Mouse (Mus musculus) G1E (cell line): Measurements from ENCODE around the gene 2010003K11Rik. TPM values are rescaled to one million over a fixed set of nuclear protein-coding genes. Genes with fewer than 3 reads are reported as not detected.
A peak's percentile ranks its signal among the peaks of the same experiment; 100 is the strongest.

Experiments
- ATAC-seq: 2 replicates; pipeline ENCODE4 v1.8.0; 2016; ENCODE audit warnings: mild to moderate bottlenecking; ENCODE audit not compliant: insufficient number of reproducible peaks, poor library complexity, low FRiP score, severe bottlenecking; ENCODE audit errors: extremely low read depth
- DNase-seq: peaks from one replicate; pipeline ENCODE4 v3.0.0; 2012; ENCODE audit warnings: low spot score
- H3K27me3 ChIP-seq: 2 replicates; pipeline ENCODE4 v1.6.1; 2012; ENCODE audit warnings: mild to moderate bottlenecking, low read length, inconsistent platforms; ENCODE audit not compliant: insufficient read depth
- H3K36me3 ChIP-seq: replicated peaks from 2 replicates; pipeline ENCODE3; 2012; ENCODE audit warnings: mild to moderate bottlenecking, inconsistent platforms
- H3K4me1 ChIP-seq: 2 replicates; pipeline ENCODE4 v1.6.1; 2012; ENCODE audit warnings: low read depth, low read length, inconsistent platforms, mixed read lengths; ENCODE audit not compliant: insufficient read depth
- H3K4me3 ChIP-seq: 2 replicates; pipeline ENCODE4 v1.5.1; 2012; ENCODE audit warnings: low read depth, mild to moderate bottlenecking, inconsistent platforms, low read length, moderate library complexity, mixed read lengths
- H3K9me3 ChIP-seq: replicated peaks from 2 replicates; pipeline ENCODE4 v1.6.1; 2012; ENCODE audit warnings: inconsistent platforms
- CTCF ChIP-seq: IDR thresholded peaks from 2 replicates; pipeline ENCODE4 v1.5.1; 2012; ENCODE audit warnings: low read depth, low read length, inconsistent platforms, mixed read lengths
- GATA1 ChIP-seq: IDR thresholded peaks from 2 replicates; pipeline ENCODE4 v1.6.1; 2012; ENCODE audit warnings: borderline replicate concordance, low read length, inconsistent platforms, mixed read lengths
- GATA2 ChIP-seq: IDR thresholded peaks from 2 replicates; pipeline ENCODE4 v1.6.1; 2012; ENCODE audit warnings: low read depth, low read length, inconsistent platforms, borderline replicate concordance
- POLR2AphosphoS5 ChIP-seq: IDR thresholded peaks from 2 replicates; pipeline ENCODE4 v1.6.1; 2012; ENCODE audit warnings: low read depth, low read length, inconsistent platforms; ENCODE audit not compliant: insufficient replicate concordance
- TAL1 ChIP-seq: conservative IDR thresholded peaks from 2 replicates; pipeline ENCODE4 v1.6.1; 2012; ENCODE audit warnings: low read depth, low read length, inconsistent platforms, mixed read lengths
- polyA plus RNA-seq: library from polyadenylated mRNA; stranded (reverse); fragments of >175 nt; gene quantifications from 2 replicates; pipeline ENCODE4 v1.2.3, GENCODE M21; 2012
- total RNA-seq, 2 experiments: library from RNA; stranded (forward) in 1 of 2; stranded (reverse) in 1 of 2; fragments of 200-1000 nt in 1 of 2; fragments of >200 nt in 1 of 2; fragmentation: Nextera tagmentation in 1 of 2; gene quantifications; 2 replicates each; pipeline ENCODE4 v1.2.3; 2014 to 2017

The 2010003K11Rik gene
- total and polyA plus RNA-seq, 3 experiments = 0.11 TPM; not detected in 2

DNA sequence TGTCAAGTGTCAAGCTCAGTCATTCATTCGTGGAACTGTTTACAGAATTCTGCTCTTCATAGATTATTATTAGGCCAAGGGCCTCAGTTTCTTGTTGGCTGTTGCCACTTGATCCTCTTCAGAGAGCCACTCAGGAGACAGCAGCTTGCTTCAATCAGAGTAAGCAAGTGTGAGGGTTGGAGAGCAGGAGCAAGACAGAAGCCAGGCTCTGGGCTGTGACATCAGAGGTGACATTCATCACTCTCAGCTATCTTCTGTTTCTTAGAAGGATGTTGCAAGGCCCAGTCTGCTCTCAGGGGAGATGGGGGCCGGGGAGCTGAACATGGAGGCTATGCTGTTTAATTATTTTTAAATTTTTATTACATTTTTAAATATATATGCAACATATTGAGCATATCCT, 4.3 kb upstream of the 2010003K11Rik start:
- ATAC-seq = no peak

DNA sequence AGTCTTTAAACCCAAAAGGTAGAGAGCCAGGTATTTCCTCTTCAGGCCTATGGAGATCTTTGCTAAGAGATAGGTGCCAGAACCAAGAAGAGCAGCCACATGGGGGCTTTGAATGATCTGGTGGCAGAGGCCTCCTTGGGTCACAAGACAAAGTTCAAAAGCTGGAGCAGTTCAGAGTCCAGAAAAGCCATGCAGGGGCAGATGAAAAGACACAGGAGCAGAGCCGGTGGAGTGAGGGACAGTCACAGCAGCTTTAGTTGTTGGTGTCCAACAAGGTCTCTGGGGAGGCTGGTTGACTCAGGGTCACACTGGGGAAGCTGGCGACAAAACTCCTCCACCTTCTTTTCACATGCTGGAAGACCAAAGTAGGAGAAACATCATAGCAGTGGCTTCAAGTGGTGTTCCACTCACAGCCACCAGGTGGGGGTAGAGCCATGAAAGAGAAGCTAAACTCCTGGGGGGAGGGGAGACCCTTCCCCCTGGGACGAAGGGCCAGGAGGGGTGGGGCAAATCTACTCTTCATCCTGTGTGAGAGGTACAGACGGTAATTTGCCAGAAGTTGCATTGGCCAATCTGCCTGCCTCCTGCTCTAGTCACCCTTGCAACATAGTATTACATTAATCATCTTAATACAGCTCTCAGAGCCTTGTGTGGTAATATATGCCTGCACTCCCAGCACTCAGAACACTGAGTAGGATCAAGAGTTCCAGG, 965 bp downstream of the 2010003K11Rik start:
- DNase-seq (peak; percentile 57), ATAC-seq (no peak)
- no peak for TF ChIP-seq GATA2
- peak; percentile 79 for TF ChIP-seq CTCF
- H3K4me3 ChIP-seq = no peak overlapping the region
- no peaks in the 10 kb centered on the region for H3K36me3 ChIP-seq
- peaks cover 22% of the 10 kb centered on the region; the same call in 1 of the 2 replicates for H3K27me3 ChIP-seq
- H3K4me1 ChIP-seq = peaks cover 6% of the 10 kb centered on the region; the same call in 1 of the 2 replicates
- H3K9me3 ChIP-seq = no peaks in the 10 kb centered on the region

More for the DNA sequence above, 4.3 kb upstream of the 2010003K11Rik start:
- no peak for DNase-seq
- no peaks in the 10 kb centered on the region for H3K9me3 ChIP-seq
- H3K4me1 ChIP-seq = peaks cover 37% of the 10 kb centered on the region
- no peaks in the 10 kb centered on the region for H3K36me3 ChIP-seq
- H3K27me3 ChIP-seq = peaks cover 15% of the 10 kb centered on the region; the same call in 1 of the 2 replicates
- TF ChIP-seq POLR2AphosphoS5 = no peak
- TF ChIP-seq GATA1 = no peak
- TF ChIP-seq GATA2 = no peak
- TF ChIP-seq TAL1 = no peak
- TF ChIP-seq CTCF = no peak
- H3K4me3 ChIP-seq = no peak overlapping the region

DNA sequence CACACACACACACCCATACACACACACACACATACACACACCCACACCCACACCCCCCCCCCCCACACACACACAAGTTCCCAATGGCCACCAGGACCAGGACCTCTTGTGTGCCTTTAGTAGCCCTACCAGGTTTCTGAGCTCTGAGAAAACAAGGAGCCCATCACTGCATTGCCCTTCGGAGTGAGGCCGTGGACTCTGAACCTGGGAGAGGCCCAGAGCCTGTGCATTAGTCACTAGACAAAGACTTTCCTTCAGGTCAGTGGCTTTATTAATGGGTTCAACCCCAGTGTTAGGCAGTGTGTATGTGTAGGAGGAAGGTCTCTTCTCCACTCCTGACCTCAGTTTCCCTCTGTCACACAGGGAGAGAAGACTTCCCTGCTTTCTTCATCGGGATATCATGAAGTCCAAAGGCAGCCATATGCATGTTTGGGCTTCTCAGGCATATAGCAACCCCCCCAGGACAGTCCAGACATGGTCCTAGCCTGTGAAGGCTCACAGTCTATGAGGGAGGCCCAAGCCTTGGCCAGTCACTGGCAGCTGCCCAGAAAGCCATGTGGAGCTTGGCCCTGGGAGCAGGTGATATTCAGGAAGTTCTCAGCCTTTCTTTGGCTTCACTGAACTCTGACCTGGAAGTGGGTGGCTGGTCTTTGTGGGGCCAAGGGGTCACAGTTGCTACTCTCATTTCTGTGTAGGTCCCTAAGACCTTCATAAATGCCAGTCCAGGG, 1.7 kb downstream of the 2010003K11Rik start:
- H3K4me3 ChIP-seq = no peak overlapping the region
- no peaks in the 10 kb centered on the region for H3K9me3 ChIP-seq
- peaks cover 6% of the 10 kb centered on the region; the same call in 1 of the 2 replicates for H3K4me1 ChIP-seq
- peaks cover 22% of the 10 kb centered on the region; the same call in 1 of the 2 replicates for H3K27me3 ChIP-seq
- DNase-seq (no peak), ATAC-seq (no peak)
- no peak for TF ChIP-seq GATA1
- no peak for TF ChIP-seq CTCF
- TF ChIP-seq POLR2AphosphoS5 = no peak
- no peak for TF ChIP-seq GATA2
- no peak for TF ChIP-seq TAL1
- no peaks in the 10 kb centered on the region for H3K36me3 ChIP-seq

DNA sequence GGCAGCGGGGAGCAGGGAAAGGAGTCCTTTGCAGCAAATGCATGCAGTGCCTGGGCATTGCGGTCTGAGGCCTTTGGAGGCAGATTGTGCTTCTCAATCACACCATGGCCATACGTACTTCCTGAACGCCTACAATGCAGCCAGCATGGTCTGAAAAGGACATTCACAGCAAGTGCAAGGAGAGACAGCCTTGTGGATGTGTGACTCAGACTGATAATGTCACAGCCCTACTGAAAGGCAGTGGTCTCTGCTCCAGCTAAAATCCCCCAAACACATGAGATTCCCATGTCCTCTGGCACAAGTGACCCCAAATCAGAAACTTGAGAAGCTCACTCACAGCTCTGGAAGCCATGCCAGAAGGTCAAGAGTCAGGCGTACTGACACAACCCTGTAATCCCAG, 2.6 kb downstream of the 2010003K11Rik start:
- DNase-seq (no peak), ATAC-seq (no peak)
- no peak for TF ChIP-seq TAL1
- TF ChIP-seq CTCF = no peak
- no peak for TF ChIP-seq GATA1
- TF ChIP-seq GATA2 = no peak
- TF ChIP-seq POLR2AphosphoS5 = no peak
- H3K36me3 ChIP-seq = no peaks in the 10 kb centered on the region
- no peak overlapping the region for H3K4me3 ChIP-seq
- peaks cover 28% of the 10 kb centered on the region for H3K27me3 ChIP-seq
- H3K9me3 ChIP-seq = no peaks in the 10 kb centered on the region
- peaks cover 6% of the 10 kb centered on the region; the same call in 1 of the 2 replicates for H3K4me1 ChIP-seq

DNA sequence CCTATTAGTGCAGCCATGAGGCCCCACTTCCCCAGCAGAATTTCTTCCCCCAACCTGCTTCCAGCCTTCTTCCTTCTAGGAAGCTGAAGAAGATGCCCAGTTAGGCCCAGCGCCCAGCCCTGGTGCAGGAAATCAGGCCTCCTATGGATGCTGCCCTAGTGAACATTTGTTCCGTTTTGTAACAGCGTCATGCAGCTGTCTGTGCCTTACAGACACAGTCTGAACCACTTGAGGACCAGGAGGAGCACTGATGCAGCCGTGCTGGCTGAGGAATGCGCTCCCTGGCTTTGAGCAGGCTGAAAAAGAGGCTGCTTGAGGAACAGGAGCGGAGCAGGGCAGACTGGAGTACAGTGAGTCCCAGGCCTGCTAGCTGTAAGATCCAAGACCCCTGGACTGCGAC, 3.7 kb downstream of the 2010003K11Rik start:
- TF ChIP-seq TAL1 = no peak
- no peak for TF ChIP-seq POLR2AphosphoS5
- no peak for TF ChIP-seq GATA1
- no peak for TF ChIP-seq GATA2
- no peak for TF ChIP-seq CTCF
- Histone ChIP-seq H3K4me1 (peaks cover 6% of the 10 kb centered on the region; the same call in 1 of the 2 replicates), H3K36me3 (no peaks in the 10 kb centered on the region), H3K9me3 (no peaks in the 10 kb centered on the region), H3K27me3 (peaks cover 30% of the 10 kb centered on the region), H3K4me3 (no peak overlapping the region)
- ATAC-seq = no peak
- no peak for DNase-seq

DNA sequence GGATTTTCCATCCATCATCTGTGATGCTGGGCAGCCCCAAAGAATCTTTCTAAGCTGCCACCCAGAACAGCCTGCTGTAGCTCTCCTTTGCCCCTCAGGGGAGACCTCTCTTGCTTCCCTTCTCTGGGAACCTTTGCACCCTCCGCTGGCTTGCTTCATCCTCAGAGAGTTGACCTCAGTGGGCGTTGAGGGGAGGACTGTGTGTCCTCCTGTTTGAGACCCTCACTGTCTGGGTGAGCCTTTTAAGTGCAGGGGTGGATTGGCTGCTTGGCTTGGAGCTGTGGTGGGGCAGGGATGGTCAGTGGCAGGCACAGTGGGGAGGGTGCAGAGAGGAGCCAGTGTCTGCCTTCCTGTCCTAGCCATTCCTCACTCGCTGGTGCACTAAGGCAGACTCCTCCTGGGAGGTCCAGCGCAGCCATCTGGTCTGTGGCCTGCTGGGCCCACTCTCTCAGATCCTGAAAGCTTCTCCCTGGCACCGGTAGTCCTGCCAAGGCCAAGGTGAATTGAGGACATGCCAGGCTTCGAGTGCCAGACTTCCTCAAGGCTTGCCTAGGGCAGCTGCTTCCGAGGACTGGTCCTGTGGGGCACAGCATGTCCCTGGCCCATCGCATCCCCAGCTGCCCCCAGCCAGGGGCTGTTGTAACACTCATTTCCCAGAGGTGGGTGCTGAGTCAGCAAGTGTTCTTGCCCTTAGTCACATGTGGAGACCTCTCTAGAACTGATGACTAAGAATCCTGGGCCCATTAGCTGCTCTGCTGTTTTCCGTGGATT, 5.7 kb downstream of the 2010003K11Rik start:
- DNase-seq = no peak
- no peak for ATAC-seq
- peaks cover 2% of the 10 kb centered on the region; the same call in 1 of the 2 replicates for H3K4me1 ChIP-seq
- H3K27me3 ChIP-seq = peaks cover 36% of the 10 kb centered on the region
- no peaks in the 10 kb centered on the region for H3K9me3 ChIP-seq
- H3K36me3 ChIP-seq = no peaks in the 10 kb centered on the region
- no peak overlapping the region for H3K4me3 ChIP-seq
- no peak for TF ChIP-seq POLR2AphosphoS5
- TF ChIP-seq GATA1 = no peak
- TF ChIP-seq CTCF = no peak
